Mouse (Mus musculus) heart, adult 9 months (tissue): ENCODE results near the gene Cwh43.
"Not testable (repeated sequence)": the region's sequence is repeated elsewhere in the genome, so short reads cannot be mapped to it uniquely, and the experiment has no call there.

Source experiments
- DNase-seq, 2 experiments: peaks; one replicate each; pipeline ENCODE4 v3.0.0; 2022; ENCODE audit warnings: low spot score in 2 of 2

Cwh43 gene

DNA sequence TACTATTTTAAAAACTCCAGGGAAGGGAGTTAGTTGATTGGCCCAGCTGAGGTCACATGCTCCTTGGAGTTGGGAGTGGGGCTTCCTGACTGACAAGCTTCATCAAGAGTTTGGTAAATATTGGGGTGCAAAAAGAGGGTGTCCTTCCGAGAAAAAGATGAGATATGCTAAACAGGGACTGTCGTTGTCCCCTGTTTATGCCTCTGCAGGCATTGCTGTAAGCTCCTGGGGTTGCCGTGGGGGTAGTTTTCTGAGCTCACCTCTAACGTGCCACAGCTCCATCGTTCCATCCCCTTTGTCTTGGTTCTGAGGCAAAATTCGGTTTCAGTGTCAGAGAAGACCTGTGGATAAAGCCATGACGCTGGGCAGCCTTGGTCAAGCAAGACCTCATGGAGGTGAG lies 74.8 kb downstream of the Cwh43 start, which contains the start of gene Dcun1d4:
Dcun1d4 (plus strand) TSS at position 301 of the 400 bp plus-strand sequence.
- DNase-seq, result no peak

DNA sequence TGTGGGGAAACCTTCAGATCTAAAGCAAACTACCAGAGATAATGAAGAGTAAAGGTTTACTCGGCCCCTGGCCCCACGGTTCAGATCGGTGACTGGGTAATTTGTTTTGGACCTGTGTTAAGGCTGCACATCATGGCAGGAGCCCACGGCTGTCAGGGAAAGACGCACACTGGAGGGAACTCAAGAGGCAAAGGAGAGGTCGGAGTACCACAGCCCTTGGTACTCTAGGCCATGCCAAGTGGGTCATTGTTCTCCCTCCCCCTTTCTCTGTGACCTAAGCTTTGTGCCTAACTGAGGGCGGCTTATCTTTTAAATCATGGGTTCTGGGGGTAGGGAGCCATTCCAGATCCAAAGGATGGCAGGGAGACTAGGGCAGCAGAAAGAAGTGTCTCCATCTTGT lies 75.5 kb downstream of the Cwh43 start:
- no peak for DNase-seq

DNA sequence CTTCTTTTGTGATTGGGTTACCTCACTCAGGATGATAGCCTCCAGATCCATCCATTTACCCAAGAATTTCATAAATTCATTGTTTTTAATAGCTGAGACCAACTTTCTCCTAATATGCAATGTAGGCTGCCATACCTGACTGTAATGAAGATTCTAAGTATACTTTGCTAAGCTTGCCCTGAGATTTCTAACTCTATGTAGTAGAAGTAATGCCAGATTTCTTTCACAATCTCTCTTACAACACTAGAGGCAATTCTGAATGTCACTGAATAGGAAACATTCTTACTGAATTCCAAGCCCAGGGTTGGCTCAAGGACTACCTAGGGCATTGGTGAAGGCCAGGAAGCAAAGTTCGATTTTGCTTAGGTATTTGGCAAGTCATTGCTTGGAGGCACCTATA lies 76.5 kb downstream of the Cwh43 start:
- DNase-seq, result not testable (repeated sequence)

DNA sequence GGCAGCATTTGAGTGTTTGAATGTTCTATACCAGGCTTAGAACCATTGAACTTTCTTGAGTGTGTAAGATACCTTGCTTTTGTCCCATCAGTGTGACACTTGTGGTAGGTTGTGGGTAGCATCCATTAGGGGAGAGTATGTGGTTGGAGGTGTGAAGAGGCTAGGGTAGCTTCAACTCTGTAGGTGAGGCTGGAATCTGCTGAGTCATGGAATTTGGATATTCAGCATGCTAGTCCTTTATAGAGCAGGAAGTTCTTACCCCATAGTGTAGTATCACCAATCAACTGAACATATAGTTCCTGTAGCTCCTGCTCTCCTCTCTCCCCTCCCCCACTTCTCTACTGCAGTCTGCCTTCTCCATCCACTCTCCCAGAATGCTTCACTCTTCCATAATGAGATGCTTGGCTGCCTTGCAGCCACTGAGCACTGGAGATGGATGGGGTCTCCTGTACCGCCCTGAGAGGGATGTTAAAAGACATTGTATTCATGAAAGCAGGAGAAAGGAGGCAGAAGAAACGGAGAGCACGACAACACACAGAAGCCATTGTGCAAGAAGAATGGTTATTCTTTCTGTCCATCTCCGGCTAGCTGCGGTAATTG lies 78.2 kb downstream of the Cwh43 start:
- DNase-seq, result no peak

DNA sequence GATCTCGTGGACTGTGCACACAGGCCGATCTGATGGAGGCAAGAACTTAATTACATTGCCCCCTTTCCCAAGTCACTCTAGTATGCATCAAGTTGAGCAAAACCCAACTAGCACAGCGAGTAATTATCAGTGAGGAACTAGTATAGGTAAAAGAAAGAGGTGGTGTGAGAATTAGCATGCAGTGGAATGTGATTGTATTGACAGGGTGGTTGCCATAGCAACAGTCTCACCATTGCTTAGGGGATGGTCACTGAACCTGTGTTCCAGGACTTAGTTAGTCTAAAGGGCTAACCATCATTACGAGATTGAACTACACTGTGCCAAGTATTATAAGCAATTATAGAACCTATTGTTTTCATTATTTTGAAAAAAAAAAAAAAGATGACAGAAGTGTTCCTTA lies 80.6 kb downstream of the Cwh43 start:
- DNase-seq, result no peak

DNA sequence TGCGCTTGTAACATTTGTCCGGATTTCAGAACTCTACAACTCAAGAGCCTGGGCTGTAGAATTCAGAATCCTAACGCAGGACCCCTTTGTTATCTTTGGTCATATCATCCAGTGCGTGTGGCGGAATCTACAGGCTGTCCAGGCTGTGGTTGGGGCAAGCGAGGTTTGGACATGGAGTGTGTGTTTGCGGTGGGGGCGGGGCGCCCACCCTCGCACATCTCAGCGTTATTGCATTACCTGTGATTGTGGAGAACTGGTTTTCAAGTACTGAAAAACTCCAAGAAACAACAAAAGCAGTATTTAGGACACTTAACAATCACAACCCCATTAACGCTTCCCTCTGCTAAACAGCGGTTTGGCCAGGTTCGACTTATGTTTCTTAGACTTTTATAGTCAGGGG lies 84.0 kb downstream of the Cwh43 start:
- no peak for DNase-seq

DNA sequence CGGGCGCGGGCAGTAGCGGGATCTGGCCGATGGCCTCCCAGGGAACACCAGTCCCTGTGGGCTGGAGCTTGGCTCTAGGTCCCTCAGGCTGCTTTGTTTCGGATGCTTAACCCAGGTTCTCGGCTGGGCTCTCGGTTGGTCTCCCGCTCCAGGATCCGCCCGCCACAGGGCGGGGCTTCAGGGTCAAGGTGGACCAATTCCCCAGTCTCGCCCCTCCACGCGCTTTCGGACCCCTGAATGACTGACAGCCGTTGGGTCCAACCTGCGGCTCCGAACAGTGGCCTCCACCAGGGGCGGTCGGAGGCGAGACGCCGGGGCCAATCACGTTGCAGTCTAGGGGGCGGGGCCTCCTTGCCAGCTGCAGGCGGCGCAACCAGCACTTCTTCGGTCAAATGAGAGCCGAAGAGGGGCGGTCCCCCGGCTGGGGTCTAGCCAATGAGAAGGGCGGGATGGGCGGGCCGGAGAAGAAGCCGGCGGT lies 84.8 kb downstream of the Cwh43 start:
- DNase-seq, result peak; percentile 100

DNA sequence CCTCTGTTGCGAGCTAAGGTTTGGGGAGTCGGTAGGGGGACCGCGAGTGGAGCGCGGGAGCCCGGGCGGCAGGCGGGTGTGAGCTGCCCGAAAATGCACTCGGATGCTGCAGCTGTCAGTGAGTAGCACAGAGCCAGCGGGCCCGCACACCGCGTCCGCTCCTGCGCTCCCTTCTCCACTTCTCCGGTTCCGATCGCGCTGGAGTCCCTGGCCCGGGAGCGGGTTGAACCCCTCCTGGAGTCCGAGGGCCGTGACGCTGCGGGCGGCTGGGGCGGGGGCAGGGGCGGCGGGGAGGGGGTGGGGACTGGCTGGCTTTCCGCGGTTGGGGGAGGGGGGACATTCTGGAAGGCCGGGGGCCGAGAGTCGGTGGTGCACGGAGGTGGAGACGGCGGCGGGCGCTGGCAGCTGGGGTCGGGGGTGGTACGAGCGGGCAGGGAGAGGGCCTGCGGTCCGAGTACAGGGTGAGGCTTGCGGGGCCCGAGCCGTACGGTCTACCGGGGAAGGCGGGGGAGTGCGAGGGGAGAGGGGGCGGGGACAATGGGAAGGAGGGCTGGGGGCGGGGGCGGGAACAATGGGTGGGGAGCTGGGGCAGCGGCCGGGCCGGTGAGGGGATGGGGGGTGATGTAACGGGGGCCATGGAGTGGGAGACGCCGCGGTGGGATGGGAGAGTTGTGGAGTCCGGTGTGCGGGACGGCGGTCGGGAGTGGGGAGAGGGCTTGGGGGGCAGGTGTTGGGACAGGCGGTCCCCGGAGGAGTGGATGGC lies 85.4 kb downstream of the Cwh43 start:
- peak in 1 of 2 experiments; percentile 9 for DNase-seq

DNA sequence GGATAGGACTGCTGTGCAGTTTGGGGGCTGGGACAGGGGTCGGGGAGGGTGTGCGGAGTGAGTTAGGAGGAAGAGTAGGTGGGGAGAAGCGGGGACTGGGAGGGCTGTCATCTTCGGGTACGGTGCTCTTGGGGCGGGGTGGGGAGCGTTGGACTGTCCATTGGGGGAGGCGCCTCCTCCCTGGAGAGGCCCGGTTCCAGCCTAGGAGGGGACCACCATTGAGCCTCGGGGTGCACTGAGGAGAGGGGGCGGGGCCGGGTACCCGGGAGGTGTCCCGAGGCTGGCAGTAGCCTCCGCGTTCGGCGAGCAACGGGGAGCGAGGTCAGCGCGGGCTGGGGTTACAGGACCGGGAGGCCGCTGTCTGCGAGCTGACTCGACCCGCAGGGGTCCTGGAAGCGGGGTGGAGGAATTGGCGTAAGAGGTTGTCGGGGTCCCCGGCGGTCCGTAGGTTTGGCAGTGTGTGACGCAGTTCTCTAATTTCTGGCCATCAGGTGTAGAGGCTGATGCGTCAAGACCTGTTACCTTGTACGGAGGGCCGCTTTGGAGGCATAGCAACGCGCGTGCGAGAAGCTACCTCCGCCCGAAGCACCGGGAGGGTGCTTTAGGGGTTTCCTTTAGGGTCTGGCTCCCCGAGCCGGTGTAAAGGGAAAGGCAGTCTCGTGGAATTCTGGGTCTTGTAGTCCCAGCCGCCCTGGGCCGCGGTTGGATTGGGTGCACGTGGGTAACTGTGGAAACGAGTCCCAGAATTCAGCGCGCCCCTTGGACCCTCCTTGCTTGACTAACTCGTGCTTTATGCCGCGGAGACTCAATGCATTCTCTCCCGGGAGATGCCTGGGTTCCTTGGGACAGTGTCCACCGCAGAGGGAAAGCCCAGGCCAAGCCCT lies 86.2 kb downstream of the Cwh43 start:
- DNase-seq, result peak; percentile 87 to 88

DNA sequence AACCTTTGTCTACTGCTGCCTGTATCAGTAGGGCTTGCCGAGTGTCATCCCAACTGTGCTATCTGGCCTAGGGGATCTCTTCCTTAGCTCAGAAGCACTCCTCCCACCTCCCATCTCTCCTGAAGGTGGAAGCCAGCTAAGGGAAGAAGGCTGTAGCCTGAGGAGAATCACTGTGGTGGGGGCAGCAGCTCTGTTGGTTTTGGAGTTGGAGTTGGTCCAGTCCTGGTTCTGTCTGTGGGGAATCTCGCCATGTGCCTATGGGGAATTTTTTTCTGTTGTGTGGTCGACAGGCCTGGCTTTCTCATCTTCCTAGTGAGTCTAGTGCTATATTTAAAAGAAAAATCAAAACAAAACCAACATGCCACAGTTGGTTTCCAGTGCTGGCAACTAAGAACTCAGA lies 91.5 kb downstream of the Cwh43 start:
- no peak for DNase-seq

DNA sequence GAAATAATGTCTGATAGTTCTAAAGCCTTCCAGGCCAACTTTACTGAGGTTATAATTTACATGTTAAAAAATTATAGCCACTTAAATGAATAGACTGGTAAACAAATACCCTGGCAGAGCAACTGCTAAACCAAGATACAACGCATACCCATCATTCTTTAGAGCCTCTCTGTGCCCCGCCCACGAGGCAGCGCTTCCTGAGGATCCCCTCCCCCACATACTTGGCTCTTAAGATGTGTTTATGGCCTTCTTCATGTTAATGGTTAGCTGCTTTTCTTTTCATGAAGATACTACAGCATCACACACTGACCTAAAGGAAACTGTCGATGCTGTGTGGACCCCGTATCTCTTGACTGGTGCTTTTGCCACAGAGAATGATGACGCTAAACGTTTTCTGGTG lies 92.7 kb downstream of the Cwh43 start:
- no peak for DNase-seq

DNA sequence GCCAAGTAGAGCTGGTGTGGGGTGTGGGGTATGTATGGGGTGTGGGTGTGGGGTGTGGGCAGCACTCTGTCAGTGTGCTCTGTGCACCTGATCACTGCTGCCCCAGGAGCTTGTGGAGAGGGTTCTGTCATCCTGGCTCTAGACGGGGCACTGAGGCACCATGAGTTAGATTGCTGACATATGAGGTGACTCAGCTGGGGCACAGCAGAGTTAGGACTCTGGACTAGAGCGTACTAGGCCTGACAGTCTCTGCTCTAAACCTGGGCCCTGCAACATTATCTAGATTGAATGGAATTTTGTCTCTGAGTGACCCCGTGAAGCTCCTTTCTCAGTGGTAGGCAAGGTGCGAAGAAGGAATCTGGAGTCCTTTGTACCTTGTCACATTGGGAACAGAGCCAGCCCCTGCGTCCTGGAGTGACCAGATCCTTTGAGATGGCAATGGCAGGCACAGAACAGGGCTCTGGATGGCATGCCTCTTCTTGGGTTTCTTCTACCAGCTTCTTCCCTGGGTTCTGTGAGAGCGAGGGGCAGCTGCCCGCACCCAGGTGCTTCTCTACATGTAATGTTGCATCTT lies 95.1 kb downstream of the Cwh43 start:
- DNase-seq, result no peak

DNA sequence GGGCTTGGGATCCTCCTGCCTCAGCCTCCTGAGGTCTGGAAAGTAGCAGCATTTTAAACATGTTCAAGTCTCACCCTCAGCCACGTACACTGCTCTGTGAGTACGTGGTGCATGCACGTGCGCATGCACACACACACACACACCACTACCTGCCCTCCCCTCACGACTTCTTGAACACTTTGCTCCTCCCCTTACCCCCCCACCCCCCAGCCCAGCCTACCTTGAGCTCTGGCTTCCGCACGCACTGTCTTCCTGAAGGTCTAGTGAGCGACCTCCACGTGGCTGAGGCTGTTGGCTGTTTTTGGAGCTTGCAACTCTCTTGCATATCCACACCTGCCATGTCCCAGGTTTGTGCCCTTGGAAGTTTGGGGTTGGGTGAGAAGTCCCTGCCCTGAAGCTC lies 96.5 kb downstream of the Cwh43 start:
- DNase-seq, result no peak
